Mouse (Mus musculus) CH12.LX (cell line): ENCODE results near the gene Cs.

Experiments used
- CTCF ChIP-seq, 2 experiments: IDR thresholded peaks in 1 of 2; conservative IDR thresholded peaks in 1 of 2; 2 replicates each; pipeline ENCODE4 v1.5.1; 2011 to 2012; ENCODE audit warnings: low read depth in 2 of 2, low read length in 2 of 2, improper control_type of control experiment in 1 of 2, inconsistent platforms in 1 of 2, mild to moderate bottlenecking in 1 of 2, moderate library complexity in 1 of 2
- E2F4 ChIP-seq: IDR thresholded peaks from 2 replicates; pipeline ENCODE4 v1.6.1; 2011; ENCODE audit warnings: low read depth, low read length, improper control_type of control experiment; ENCODE audit not compliant: insufficient replicate concordance
- EP300 ChIP-seq: IDR thresholded peaks from 2 replicates; pipeline ENCODE4 v1.6.1; 2011; ENCODE audit warnings: low read length, improper control_type of control experiment
- KAT2A ChIP-seq: IDR thresholded peaks from 2 replicates; pipeline ENCODE4 v1.6.1; 2012; ENCODE audit warnings: low read length, improper control_type of control experiment, inconsistent platforms; ENCODE audit not compliant: insufficient replicate concordance
- MAFK ChIP-seq: IDR thresholded peaks from 2 replicates; pipeline ENCODE4 v1.6.1; 2011; ENCODE audit warnings: low read length, improper control_type of control experiment; ENCODE audit not compliant: insufficient replicate concordance
- MYC ChIP-seq: IDR thresholded peaks from 2 replicates; pipeline ENCODE4 v1.6.1; 2011; ENCODE audit warnings: low read depth, mild to moderate bottlenecking, improper control_type of control experiment, low read length
- POLR2A ChIP-seq: IDR thresholded peaks from 2 replicates; pipeline ENCODE4 v1.6.1; 2011; ENCODE audit warnings: low read depth, mild to moderate bottlenecking, improper control_type of control experiment, low read length
- RCOR1 ChIP-seq: conservative IDR thresholded peaks from 2 replicates; pipeline ENCODE4 v1.6.1; 2012; ENCODE audit warnings: low read depth, mild to moderate bottlenecking, inconsistent platforms, low read length, improper control_type of control experiment
- TBP ChIP-seq: conservative IDR thresholded peaks from 2 replicates; pipeline ENCODE4 v1.6.1; 2011; ENCODE audit warnings: low read depth, low read length, improper control_type of control experiment
- ZC3H11A ChIP-seq: IDR thresholded peaks from 2 replicates; pipeline ENCODE4 v1.6.1; 2012; ENCODE audit warnings: low read depth, mild to moderate bottlenecking, inconsistent platforms, low read length, improper control_type of control experiment

DNA sequence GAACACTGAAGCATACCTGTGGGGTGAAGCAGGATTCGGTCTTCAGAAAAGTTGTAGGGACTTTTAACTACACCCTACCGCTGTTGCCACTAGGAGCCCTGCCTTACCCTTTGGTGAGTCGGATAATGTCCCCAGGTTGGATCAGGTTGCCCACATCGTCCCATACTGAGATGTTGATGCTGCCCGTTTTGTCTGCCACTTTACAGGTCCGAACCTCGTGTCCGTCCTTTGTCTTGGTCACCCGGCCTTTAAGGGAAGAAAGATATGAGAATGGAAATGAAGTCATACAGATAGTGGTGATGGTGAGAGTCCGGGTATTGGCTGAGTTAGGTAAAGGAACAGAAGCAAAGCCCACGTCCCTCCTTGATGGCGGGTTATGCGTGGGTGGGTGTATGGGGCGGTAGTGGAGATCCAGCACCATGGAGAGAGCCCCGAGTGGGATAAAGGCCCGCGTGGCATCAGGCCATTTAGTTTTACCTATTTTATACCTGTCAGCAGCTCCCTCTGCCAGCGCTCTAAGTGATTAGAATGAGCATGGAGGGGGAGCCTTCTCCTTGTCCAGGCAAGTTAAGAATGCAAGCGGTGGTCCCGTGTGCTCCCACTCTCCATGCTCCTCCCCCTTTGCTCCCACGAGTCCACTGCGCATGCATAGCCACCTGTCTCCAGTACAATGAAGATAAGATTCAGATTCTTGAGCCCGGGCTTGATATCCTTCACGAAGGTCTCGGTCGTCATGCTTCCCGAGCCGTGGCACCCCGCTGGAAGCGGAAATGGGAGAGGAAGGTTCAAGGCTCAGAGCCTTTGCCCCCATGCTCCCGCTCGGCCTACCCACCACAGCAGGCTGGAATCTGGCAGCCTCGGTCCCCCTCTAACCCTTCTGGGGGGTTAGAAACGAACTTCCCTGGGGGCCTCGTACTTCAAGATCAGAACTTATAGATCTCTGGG, 71.3 kb downstream of the Cs start:
- TF ChIP-seq POLR2A: peak; percentile 53
- no peak for TF ChIP-seq CTCF (conservative IDR thresholded peaks at IDR 0.05 in 1 of 2, IDR thresholded peaks at IDR 0.05 in 1 of 2; ENCODE audit: low read depth in 2 of 2, low read length in 2 of 2)
- TF ChIP-seq MYC: peak; percentile 62
- TF ChIP-seq RCOR1: no peak
- TF ChIP-seq KAT2A: no peak
- no peak for TF ChIP-seq ZC3H11A
- no peak for TF ChIP-seq TBP
- TF ChIP-seq E2F4: no peak
- no peak for TF ChIP-seq EP300
- no peak for TF ChIP-seq MAFK
